In genomic region chr1:31153793-31154349, GRCm38 (mm10) we compare ENCODE assay signal across 9 mouse cellular contexts. TPM values are rescaled to one million over a fixed set of nuclear protein-coding genes. Genes with fewer than 3 reads are reported as not detected.
A peak's percentile ranks its signal among the peaks of the same experiment; 100 is the strongest.
DNase-seq lines count a peak whose midpoint lies in the region; ATAC-seq and TF ChIP-seq lines count a peak whose summit lies in the region.
"Had no signal": no experiment of that assay in that cellular context is flagged by ENCODE, and none has a peak within 500 bp of the region (broad histone marks: within the 10 kb centered on the region; RNA-seq: fewer than 3 reads in every experiment).

No protein-coding gene starts in this region.

- TF ChIP-seq POLR2A in kidney, adult 2 months (IDR thresholded peaks at IDR 0.05; ENCODE audit: low read depth, low read length) = no peak

- H3K4me3 ChIP-seq in kidney, adult 2 months (ENCODE audit: insufficient read depth, low read depth, low read length) = no peak overlapping the region
- no peak overlapping the region for H3K4me3 ChIP-seq in midbrain, embryonic 16.5 days (ENCODE audit: low read depth, low read length)
- H3K4me3 ChIP-seq: neural tube, embryonic 13.5 days had no signal

- no peaks in the 10 kb centered on the region for H3K9me3 ChIP-seq in midbrain, embryonic 16.5 days (replicated peaks; ENCODE audit: control insufficient read depth, low read length, poor library complexity, severe bottlenecking)
- H3K9me3 ChIP-seq: neural tube, embryonic 13.5 days had no signal

- WGBS in kidney, adult 2 months = 5% methylated on average over 7 of the region's 7 CpGs
- WGBS in midbrain, embryonic 16.5 days = 29% methylated on average over 7 of the region's 7 CpGs

- H3K27ac ChIP-seq in kidney, adult 2 months (ENCODE audit: insufficient read depth, low read depth, low read length) = no peak overlapping the region
- H3K27ac ChIP-seq in midbrain, embryonic 16.5 days (ENCODE audit: low read length) = no peak overlapping the region
- H3K27ac ChIP-seq: neural tube, embryonic 13.5 days had no signal

- ATAC-seq in midbrain, embryonic 16.5 days = peak; percentile 78

- no peaks in the 10 kb centered on the region for H3K4me1 ChIP-seq in kidney, adult 2 months (ENCODE audit: control insufficient read depth, insufficient read depth, low read length)
- H3K4me1 ChIP-seq in midbrain, embryonic 16.5 days (ENCODE audit: control insufficient read depth, insufficient read depth, low read length) = no peaks in the 10 kb centered on the region

- H3K27me3 ChIP-seq in kidney, adult 2 months (replicated peaks; ENCODE audit: control insufficient read depth, insufficient read depth, low read length) = no peaks in the 10 kb centered on the region
- no peaks in the 10 kb centered on the region for H3K27me3 ChIP-seq in midbrain, embryonic 16.5 days (ENCODE audit: control insufficient read depth, insufficient read depth, low read depth, low read length)
- H3K27me3 ChIP-seq: neural tube, embryonic 13.5 days had no signal

- H3K4me2 ChIP-seq in midbrain, embryonic 16.5 days (ENCODE audit: low read length) = no peak overlapping the region
- H3K4me2 ChIP-seq: neural tube, embryonic 13.5 days had no signal

- no peaks in the 10 kb centered on the region for H3K36me3 ChIP-seq in kidney, adult 2 months (ENCODE audit: control insufficient read depth, insufficient read depth, low read length)
- no peaks in the 10 kb centered on the region for H3K36me3 ChIP-seq in midbrain, embryonic 16.5 days (ENCODE audit: control insufficient read depth, insufficient read depth, low read length)
- H3K36me3 ChIP-seq: neural tube, embryonic 13.5 days had no signal

- TF ChIP-seq CTCF in kidney, adult 2 months (conservative IDR thresholded peaks at IDR 0.05; ENCODE audit: insufficient read depth, insufficient read length, low read depth, low read length) = peak; percentile 90

- peak; percentile 54 for DNase-seq in urinary bladder, postnatal 14 days (ENCODE audit: low spot score)
- DNase-seq in urinary bladder, postnatal 25 days (ENCODE audit: low spot score) = no peak
- DNase-seq in cerebellum, postnatal 14 days = peak; percentile 51 to 57
- peak; percentile 20 for DNase-seq in gastrocnemius, postnatal 14 days
- peak; percentile 80 for DNase-seq in kidney, adult 2 months
- peak; percentile 41 for DNase-seq in left cerebral cortex, postnatal 4 days
- peak; percentile 59 for DNase-seq in telencephalon, adult 2 months (ENCODE audit: low read depth, low spot score)

- H3K9ac ChIP-seq in midbrain, embryonic 16.5 days (ENCODE audit: low read depth, low read length) = no peak overlapping the region
- H3K9ac ChIP-seq: neural tube, embryonic 13.5 days had no signal

- intact Hi-C loops in gastrocnemius, postnatal 14 days (cut with DNase I; ENCODE audit: low total_unique reads) = loop anchor here (5.0 to 10.0 kb wide), 2 partner anchors 229 to 377 kb away; no protein-coding TSS in a partner anchor
- intact Hi-C loops in left cerebral cortex, postnatal 4 days (cut with DNase I) = no loop called here

RNA-seq across cellular contexts. Expression of gene Lgsn, which starts 22.3 kb away (rescaled TPM):
- not detected for total RNA-seq in gastrocnemius, postnatal 14 days (2021)
- not detected in 2 replicates for polyA plus RNA-seq in kidney, adult 2 months (2012; rRNA removed)
- not detected for total RNA-seq in left cerebral cortex, postnatal 4 days (2021)
- polyA plus RNA-seq in midbrain, embryonic 16.5 days (2015; fragmentation: Nextera tagmentation; extraction: Ambion mirVana) = not detected in 2 replicates
- polyA plus RNA-seq: neural tube, embryonic 13.5 days had no signal
